Mouse (Mus musculus): ENCODE results near the gene Dock6.

DNA sequence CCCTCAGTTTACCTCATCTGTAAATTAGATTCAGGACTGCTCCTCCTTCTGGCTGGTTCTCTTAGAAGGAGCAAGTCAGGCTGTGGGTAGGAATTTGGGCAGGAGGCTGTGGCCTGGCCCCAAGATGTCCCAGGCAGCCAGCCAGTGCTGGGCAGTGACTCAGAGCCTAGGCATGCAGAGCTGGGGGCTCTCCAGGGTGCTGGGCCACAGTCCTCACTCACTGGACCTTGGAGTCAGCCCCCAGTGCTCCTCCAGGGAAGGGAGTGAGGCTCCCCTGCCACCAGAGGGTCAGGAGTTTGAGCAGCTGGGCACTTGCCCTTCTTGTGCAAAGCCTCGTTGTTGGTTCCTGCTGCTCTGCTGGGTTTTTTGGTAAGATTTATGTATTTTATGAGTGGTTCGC is 98.4 kb downstream of the Dock6 start:
- TF ChIP-seq POLR2A (IDR thresholded peaks at IDR 0.05; ENCODE audit: borderline replicate concordance, extremely low read depth, insufficient read depth, insufficient read length, poor library complexity, severe bottlenecking) (no peak), CTCF (IDR thresholded peaks at IDR 0.05; ENCODE audit: borderline replicate concordance, extremely low read depth, insufficient read depth, insufficient read length) (no peak)

Data from brain, embryonic 14.5 days (tissue).